Mouse (Mus musculus): ENCODE measurements around the gene Phf20.
"Not testable (repeated sequence)": the region's sequence is repeated elsewhere in the genome, so short reads cannot be mapped to it uniquely, and the experiment has no call there.

Gene Phf20

GRCm38 (mm10) chr2:156201486-156201885, 5.2 kb downstream of the Phf20 start:
- no peak for DNase-seq

- peak; percentile 71 for DNase-seq
Measured at GRCm38 (mm10) chr2:156202848-156203437, 6.7 kb downstream of the Phf20 start.

- DNase-seq: peak; percentile 25
Measured at GRCm38 (mm10) chr2:156203917-156204316, 7.7 kb downstream of the Phf20 start.

- no peak for DNase-seq
Measured at GRCm38 (mm10) chr2:156217786-156218185, 21.5 kb downstream of the Phf20 start.

- no peak for DNase-seq
Measured at GRCm38 (mm10) chr2:156222100-156222499, 25.8 kb downstream of the Phf20 start.

GRCm38 (mm10) chr2:156224043-156224442, 27.8 kb downstream of the Phf20 start:
- DNase-seq: no peak

- DNase-seq: no peak
Measured at GRCm38 (mm10) chr2:156227689-156228088, 31.4 kb downstream of the Phf20 start.

- no peak for DNase-seq
Measured at GRCm38 (mm10) chr2:156229171-156229570, 32.9 kb downstream of the Phf20 start.

GRCm38 (mm10) chr2:156231340-156231739, 35.1 kb downstream of the Phf20 start:
- no peak for DNase-seq

- DNase-seq: no peak
Measured at GRCm38 (mm10) chr2:156233275-156233948, 37.1 kb downstream of the Phf20 start.

- DNase-seq: not testable (repeated sequence)
Measured at GRCm38 (mm10) chr2:156234016-156234415, 37.8 kb downstream of the Phf20 start.

GRCm38 (mm10) chr2:156235847-156236246, 39.6 kb downstream of the Phf20 start:
- DNase-seq: peak; percentile 64

GRCm38 (mm10) chr2:156241662-156242061, 45.4 kb downstream of the Phf20 start:
- DNase-seq: no peak

GRCm38 (mm10) chr2:156243011-156243410, 46.7 kb downstream of the Phf20 start:
- peak; percentile 86 for DNase-seq

GRCm38 (mm10) chr2:156247599-156247998, 51.3 kb downstream of the Phf20 start:
- no peak for DNase-seq

GRCm38 (mm10) chr2:156250761-156251160, 54.5 kb downstream of the Phf20 start:
- no peak for DNase-seq

- no peak for DNase-seq
Measured at GRCm38 (mm10) chr2:156251291-156251690, 55.0 kb downstream of the Phf20 start.

GRCm38 (mm10) chr2:156257051-156257450, 60.8 kb downstream of the Phf20 start:
- peak; percentile 76 for DNase-seq

GRCm38 (mm10) chr2:156257922-156258761, 61.9 kb downstream of the Phf20 start:
- no peak for DNase-seq

- DNase-seq: peak; percentile 44
Measured at GRCm38 (mm10) chr2:156260968-156261367, 64.7 kb downstream of the Phf20 start.

GRCm38 (mm10) chr2:156263204-156263893, 67.1 kb downstream of the Phf20 start:
- no peak for DNase-seq

GRCm38 (mm10) chr2:156267636-156268035, 71.4 kb downstream of the Phf20 start:
- DNase-seq: no peak

GRCm38 (mm10) chr2:156272553-156272952, 76.3 kb downstream of the Phf20 start:
- no peak for DNase-seq
